Mouse (Mus musculus) midbrain, embryonic 10.5 days (tissue): ENCODE measurements around the gene Gm28042. TPM values are rescaled to one million over a fixed set of nuclear protein-coding genes. Genes with fewer than 3 reads are reported as not detected.

Experiments
- DNase-seq: peaks from one replicate; pipeline ENCODE4 v3.0.0-alpha.2; 2017; ENCODE audit warnings: low spot score
- H3K27ac ChIP-seq: fragments of 300-500 bp; sonication (generic); replicated peaks from 2 replicates; pipeline ENCODE4 v1.5.1; 2016; ENCODE audit warnings: mild to moderate bottlenecking
- H3K27me3 ChIP-seq: fragments of 300-500 bp; sonication (generic); 2 replicates; pipeline ENCODE4 v1.6.1; 2016; ENCODE audit warnings: low read depth, mild to moderate bottlenecking; ENCODE audit not compliant: poor library complexity, severe bottlenecking
- H3K36me3 ChIP-seq: fragments of 300-500 bp; sonication (generic); 2 replicates; pipeline ENCODE4 v1.6.1; 2016; ENCODE audit warnings: mild to moderate bottlenecking, moderate library complexity
- H3K4me1 ChIP-seq: fragments of 300-500 bp; sonication (generic); 2 replicates; pipeline ENCODE4 v1.6.1; 2016
- H3K4me3 ChIP-seq: fragments of 300-500 bp; sonication (generic); 2 replicates; pipeline ENCODE4 v1.5.1; 2016; ENCODE audit warnings: mild to moderate bottlenecking, moderate library complexity
- H3K9me3 ChIP-seq: fragments of 300-500 bp; sonication (generic); replicated peaks from 2 replicates; pipeline ENCODE4 v1.6.1; 2016; ENCODE audit warnings: mild to moderate bottlenecking
- WGBS: fragments of 180-500 bp; shearing (Covaris S2); methylation state at CpG from one replicate; pipeline ENCODE4 v1.1.7; 2016; 5-methylcytosine and 5-hydroxymethylcytosine counted together
- polyA plus RNA-seq: library from polyadenylated mRNA; unstranded; fragments of >200 nt; fragmentation: Nextera tagmentation; extraction: Ambion mirVana; gene quantifications from 2 replicates; pipeline ENCODE4 v1.2.1, GENCODE M21; 2016

The Gm28042 gene
- polyA plus RNA-seq = 5.2 and 6.8 TPM in 2 replicates

DNA sequence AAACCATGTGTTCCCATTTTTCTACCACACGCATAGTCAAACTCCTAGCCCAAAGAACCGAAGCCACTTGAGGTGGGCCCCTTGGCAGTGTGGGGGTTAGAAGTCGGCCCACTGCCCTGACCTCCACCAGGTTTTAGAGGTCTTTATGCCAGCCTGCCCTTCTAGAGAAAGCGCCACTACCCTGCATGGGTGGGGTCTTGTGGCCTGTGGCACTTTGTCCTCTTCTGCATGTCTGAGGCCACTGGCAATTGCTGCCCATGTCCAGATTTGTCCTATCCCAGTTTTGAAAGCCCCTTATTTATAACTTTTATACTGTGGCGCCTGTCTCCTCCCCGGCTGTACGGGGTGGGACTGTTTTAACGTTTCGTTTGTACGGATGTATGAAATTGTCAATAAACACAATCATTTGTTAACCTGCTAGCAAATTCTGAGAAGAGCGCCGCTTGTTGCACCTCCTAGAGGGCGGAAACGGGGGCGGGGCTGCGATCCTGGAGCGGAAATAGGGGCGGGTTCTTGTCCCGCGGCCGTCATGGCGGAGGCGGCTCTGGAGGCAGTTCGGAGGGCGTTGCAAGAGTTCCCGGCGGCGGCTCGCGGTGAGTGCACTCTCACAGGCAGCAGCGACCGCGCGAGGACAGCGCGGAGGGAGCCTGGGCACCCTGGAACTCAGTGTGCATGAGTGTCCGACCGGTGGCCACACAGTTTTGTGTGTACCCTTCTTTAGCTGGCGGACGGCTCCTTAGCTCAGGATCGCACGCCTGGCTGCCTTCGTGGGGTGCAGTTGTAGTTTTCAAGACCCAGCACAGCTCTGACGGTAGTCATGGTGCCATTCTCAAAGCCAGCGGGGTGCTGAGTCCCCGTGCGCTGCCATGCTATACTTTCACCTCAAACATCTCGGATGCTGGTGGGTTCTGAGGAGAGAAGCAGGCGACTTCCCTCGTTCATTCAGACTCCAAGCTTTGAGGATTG lies at the start of gene Gm28042, which contains the start of gene Jmjd7:
TSS of gene Gm28042 (plus strand) at position 510 of the 966 bp plus-strand sequence.
TSS of gene Jmjd7 (plus strand) at position 500 of the 966 bp plus-strand sequence.
- Histone ChIP-seq H3K27ac (peak within 1 kb of the TSS; percentile 93), H3K9me3 (no peaks in the 10 kb centered on the region), H3K27me3 (no peaks in the 10 kb centered on the region), H3K36me3 (peaks cover 69% of the 10 kb centered on the region), H3K4me1 (peaks cover 16% of the 10 kb centered on the region), H3K4me3 (peak within 1 kb of the TSS; percentile 85)
- WGBS = 6% methylated on average over 50 of the region's 50 CpGs
- DNase-seq = peak; percentile 89

DNA sequence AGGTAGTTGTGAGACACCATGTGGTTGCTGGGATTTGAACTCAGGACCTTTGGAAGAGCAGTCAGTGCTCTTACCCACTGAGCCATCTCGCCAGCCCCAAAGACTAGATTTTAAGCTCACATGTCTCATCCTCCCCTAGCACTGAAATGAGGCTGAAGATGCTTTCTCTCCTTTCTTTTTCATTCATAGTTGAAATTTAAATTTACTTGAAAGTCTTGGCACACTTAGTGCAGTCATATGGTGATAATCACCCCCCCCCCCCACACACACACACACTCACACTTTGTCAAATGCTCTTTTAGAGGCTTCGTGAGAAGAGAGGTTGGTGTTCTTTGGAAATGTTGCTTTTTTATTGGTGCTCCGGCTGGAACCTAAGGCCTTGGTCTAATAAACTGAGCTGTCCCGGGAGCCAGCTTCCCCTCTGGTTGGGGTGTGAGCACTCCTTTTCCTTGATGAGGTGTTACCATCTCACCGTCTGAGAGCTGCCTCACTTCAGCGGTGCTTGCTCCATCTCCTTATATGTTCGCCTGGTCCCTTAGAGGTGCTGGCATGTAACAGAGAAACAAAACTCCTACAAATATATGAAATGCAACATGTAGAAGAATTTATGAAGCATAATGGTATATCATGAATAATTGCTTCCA lies 46.8 kb upstream of the Gm28042 start:
- WGBS = 90% methylated on average over 7 of the region's 7 CpGs
- Histone ChIP-seq H3K4me3 (no peak overlapping the region), H3K27me3 (no peaks in the 10 kb centered on the region), H3K27ac (no peak overlapping the region), H3K36me3 (peaks cover 10% of the 10 kb centered on the region), H3K9me3 (no peaks in the 10 kb centered on the region), H3K4me1 (peaks cover 22% of the 10 kb centered on the region)
- DNase-seq = no peak

DNA sequence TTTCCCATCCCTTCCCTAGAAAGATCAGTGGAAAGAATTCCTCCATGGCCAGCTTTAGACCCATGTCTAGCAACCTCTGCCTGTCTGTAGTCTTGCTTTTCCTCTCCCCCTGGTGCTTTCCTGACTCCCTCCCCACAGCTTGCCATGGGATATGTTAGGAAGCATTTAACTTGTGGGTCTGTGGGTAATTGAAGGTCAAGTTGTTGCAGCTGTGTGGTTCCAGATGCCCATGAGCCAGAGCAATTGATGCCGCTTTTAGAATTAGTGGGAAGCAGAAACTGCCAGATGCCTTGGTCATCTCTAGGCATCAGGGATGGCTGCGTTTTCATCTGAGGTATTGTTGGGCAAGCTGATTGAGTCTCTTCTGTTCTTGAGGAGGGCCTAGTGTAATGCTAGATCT lies 45.7 kb upstream of the Gm28042 start:
- Histone ChIP-seq H3K36me3 (peaks cover 10% of the 10 kb centered on the region), H3K27ac (no peak overlapping the region), H3K4me1 (peaks cover 30% of the 10 kb centered on the region), H3K9me3 (no peaks in the 10 kb centered on the region), H3K4me3 (no peak overlapping the region), H3K27me3 (no peaks in the 10 kb centered on the region)
- WGBS = 79% methylated on average over 2 of the region's 2 CpGs
- no peak for DNase-seq

GRCm38 (mm10) chr2:119985871-119986270 lies 41.4 kb upstream of the Gm28042 start:
- Histone ChIP-seq H3K9me3 (no peaks in the 10 kb centered on the region), H3K4me3 (no peak overlapping the region), H3K4me1 (peaks cover 7% of the 10 kb centered on the region), H3K27me3 (no peaks in the 10 kb centered on the region), H3K36me3 (peaks cover 10% of the 10 kb centered on the region), H3K27ac (no peak overlapping the region)
- WGBS = 80% methylated on average over 8 of the region's 8 CpGs
- no peak for DNase-seq

DNA sequence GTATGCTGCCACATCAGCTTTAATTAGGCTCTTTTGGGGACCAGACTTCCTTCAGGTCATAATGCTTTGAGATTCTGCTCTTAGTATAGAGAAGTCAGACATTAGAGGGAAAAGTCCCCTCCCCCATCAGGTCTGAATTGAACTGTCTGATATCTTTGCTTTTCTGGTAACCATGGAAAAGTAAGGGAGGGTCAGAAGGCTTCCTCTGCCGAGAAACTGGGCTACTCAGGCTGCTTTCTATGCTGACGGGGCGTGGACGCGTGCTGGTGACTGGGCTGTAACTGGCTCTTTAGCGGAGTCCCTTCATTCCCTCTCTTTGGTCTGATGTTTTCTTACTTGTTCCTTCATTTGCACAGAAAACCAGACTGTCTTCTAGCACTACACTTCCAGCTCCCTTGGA lies 40.9 kb upstream of the Gm28042 start:
- Histone ChIP-seq H3K36me3 (peaks cover 10% of the 10 kb centered on the region), H3K4me1 (peaks cover 7% of the 10 kb centered on the region), H3K27me3 (no peaks in the 10 kb centered on the region), H3K4me3 (no peak overlapping the region), H3K9me3 (no peaks in the 10 kb centered on the region), H3K27ac (no peak overlapping the region)
- WGBS = 77% methylated on average over 6 of the region's 6 CpGs
- DNase-seq = no peak

DNA sequence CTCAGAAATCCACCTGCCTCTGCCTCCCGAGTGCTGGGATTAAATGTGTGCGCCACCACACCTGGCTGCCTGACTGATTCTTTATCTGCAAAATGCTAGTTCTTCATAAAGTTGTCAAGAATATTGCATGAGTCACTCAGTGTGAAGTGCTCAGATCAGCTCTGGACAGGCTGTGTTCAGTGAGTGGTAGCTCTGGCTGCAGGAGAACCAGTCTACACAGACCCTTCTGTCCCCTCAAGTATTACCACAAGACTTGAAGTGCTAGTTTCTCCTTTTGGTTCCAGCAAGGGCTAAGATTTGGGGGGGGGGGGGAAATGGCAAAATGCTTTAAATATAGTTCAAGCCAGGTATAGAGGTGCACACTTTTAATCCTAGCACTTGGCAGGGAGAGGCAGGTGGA lies 39.9 kb upstream of the Gm28042 start:
- Histone ChIP-seq H3K27me3 (no peaks in the 10 kb centered on the region), H3K9me3 (no peaks in the 10 kb centered on the region), H3K27ac (no peak overlapping the region), H3K36me3 (0 out of 2 replicates have a peak, but pooled peaks cover under 1% of the 10 kb centered on the region), H3K4me3 (no peak overlapping the region), H3K4me1 (peaks cover 7% of the 10 kb centered on the region)
- 97% methylated on average over 2 of the region's 2 CpGs for WGBS
- no peak for DNase-seq

DNA sequence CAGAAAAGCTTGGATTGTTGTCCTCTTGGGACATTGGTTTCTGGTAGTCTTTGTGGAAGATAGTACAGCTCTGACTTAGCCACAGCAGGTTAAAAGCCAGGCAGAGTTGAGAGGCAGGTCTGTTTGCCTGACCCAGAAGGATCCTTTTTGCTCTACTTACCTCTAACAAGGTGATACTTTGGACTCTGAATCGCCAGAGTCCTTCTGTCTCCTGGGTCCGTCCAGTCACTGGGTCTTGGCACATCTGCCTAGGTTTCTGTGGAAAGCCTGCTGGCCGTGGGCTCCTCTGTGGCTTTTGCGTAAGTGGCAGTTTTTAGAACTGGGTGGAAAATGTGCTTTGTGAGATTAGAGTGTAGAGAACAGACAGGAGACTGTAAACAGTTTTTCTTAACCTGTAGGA lies 38.3 kb upstream of the Gm28042 start:
- Histone ChIP-seq H3K27me3 (no peaks in the 10 kb centered on the region), H3K9me3 (no peaks in the 10 kb centered on the region), H3K4me1 (peaks cover 7% of the 10 kb centered on the region), H3K4me3 (no peak overlapping the region), H3K27ac (no peak overlapping the region), H3K36me3 (no peaks in the 10 kb centered on the region)
- WGBS = 95% methylated on average over 4 of the region's 4 CpGs
- DNase-seq = no peak

- DNase-seq = no peak
- H3K4me1 ChIP-seq = peaks cover 7% of the 10 kb centered on the region
- no peaks in the 10 kb centered on the region for H3K27me3 ChIP-seq
- H3K9me3 ChIP-seq = no peaks in the 10 kb centered on the region
- H3K36me3 ChIP-seq = no peaks in the 10 kb centered on the region
- no peak overlapping the region for H3K4me3 ChIP-seq
- H3K27ac ChIP-seq = no peak overlapping the region
- WGBS = 86% methylated on average over 6 of the region's 6 CpGs
Measured at GRCm38 (mm10) chr2:119990881-119991280, 36.4 kb upstream of the Gm28042 start.

DNA sequence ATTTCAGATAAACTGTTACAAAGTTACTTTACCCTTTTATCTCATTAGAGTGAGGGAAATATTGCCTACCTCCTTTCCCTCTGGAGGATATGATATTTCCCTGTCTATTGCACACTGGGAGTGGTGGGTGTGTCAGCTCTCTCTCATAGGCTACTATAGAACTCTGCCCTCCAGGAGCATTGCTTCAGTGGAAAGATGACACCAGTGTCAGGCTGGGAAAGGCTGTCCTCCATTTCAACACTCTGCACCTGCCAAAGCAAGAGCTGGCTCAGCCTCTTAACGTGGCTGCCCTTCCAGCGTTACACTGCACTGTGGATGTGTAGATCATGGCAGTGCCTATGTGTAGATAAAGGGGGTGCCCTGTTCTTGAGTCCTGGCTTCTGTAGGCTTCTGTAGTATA lies 34.9 kb upstream of the Gm28042 start:
- no peaks in the 10 kb centered on the region for H3K9me3 ChIP-seq
- no peaks in the 10 kb centered on the region for H3K36me3 ChIP-seq
- H3K27ac ChIP-seq = no peak overlapping the region
- H3K4me1 ChIP-seq = 0 out of 2 replicates have a peak, but pooled peaks cover under 1% of the 10 kb centered on the region
- H3K4me3 ChIP-seq = no peak overlapping the region
- no peak for DNase-seq
- no peaks in the 10 kb centered on the region for H3K27me3 ChIP-seq
- WGBS = 88% methylated on average over 2 of the region's 2 CpGs

DNA sequence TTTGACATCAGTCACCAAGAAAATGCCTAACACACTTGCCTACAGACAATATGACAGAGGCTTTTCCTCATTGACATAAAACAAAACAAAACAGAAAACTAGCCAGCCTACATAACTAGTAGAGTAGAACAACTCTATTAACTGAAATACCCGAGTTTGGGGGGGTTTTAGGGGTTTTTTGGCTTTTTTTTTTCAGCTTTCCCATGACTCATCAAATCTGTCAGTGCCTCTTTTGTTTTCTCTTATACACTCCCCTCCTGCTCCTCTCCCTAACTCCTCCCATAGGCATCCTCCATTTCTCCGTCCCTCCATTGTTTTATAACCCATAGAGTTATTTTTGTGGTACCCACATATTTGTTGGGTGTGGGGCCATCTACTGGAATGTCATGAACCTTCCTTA lies 33.8 kb upstream of the Gm28042 start:
- Histone ChIP-seq H3K9me3 (no peaks in the 10 kb centered on the region), H3K27me3 (no peaks in the 10 kb centered on the region), H3K4me1 (0 out of 2 replicates have a peak, but pooled peaks cover 2% of the 10 kb centered on the region), H3K27ac (no peak overlapping the region), H3K4me3 (no peak overlapping the region), H3K36me3 (no peaks in the 10 kb centered on the region)
- DNase-seq = no peak
- WGBS = 64% methylated on average over 2 of the region's 2 CpGs

DNA sequence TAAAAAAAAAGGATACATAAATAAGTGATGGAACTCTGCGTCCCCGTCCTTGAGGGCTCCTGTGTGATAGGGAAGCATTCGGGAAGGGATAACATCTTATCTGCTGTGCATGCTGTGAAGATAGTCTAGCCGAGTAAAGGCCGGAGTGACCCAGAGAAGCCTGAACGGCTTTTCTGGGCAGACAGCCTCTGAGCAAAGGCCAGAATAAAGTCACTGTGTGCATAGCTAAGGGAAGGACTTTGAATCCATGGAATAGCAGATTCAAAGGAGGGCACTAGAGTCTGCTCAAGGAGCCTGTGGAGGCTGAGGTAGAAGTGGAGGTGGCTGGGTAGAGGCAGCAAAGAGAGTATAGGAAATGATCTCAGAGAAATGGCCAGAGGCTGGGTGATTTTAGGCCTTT lies 32.5 kb upstream of the Gm28042 start:
- no peak overlapping the region for H3K4me3 ChIP-seq
- H3K36me3 ChIP-seq = peaks cover 3% of the 10 kb centered on the region; the same call in 1 of the 2 replicates
- 92% methylated on average over 6 of the region's 6 CpGs for WGBS
- H3K27me3 ChIP-seq = no peaks in the 10 kb centered on the region
- H3K4me1 ChIP-seq = 0 out of 2 replicates have a peak, but pooled peaks cover 2% of the 10 kb centered on the region
- H3K9me3 ChIP-seq = no peaks in the 10 kb centered on the region
- H3K27ac ChIP-seq = no peak overlapping the region
- DNase-seq = no peak

DNA sequence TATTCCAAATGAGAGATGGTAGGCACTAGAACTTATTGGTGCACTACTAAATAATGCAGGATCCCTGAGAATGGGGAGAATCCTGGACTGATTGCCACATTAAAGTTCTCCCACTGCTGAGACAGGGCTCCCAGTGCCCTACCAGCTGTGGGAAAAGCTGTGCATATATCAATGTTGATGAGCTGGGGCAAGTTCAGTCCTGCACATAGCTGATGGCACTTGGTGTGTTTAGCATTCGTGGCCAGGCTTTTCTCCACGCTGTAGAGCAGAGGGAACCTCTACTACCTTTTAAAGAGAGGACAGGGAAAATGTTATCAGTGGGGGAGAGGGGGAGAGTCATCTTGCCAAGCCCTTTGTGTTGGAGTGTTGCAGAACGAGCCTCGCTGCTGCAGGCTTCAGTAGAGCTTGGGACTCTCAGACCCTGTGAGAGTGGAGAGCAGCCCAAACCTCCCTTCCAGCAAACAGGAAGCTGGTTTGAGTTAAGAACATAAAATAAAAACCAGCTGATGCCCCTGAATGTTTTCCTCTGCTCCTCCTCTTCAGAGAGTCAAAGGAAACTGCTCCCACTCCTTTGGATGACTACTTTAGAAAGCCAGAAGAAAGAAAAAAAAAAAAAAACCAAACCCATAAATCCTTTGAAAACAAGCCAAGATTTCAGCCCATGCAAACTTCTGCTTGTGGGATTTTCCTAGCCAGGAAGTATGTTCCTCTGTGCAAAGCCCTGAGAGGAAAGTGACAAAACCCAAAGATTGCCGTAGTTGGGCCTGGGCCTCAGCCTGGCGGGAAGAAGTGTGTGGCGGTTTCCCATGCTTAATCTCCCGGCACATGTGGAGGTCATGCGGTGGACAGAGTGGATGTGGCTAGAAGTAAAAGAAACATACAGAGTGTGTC lies 31.7 kb upstream of the Gm28042 start:
- 69% methylated on average over 9 of the region's 9 CpGs for WGBS
- Histone ChIP-seq H3K9me3 (no peaks in the 10 kb centered on the region), H3K4me1 (0 out of 2 replicates have a peak, but pooled peaks cover 2% of the 10 kb centered on the region), H3K27me3 (no peaks in the 10 kb centered on the region), H3K36me3 (peaks cover 5% of the 10 kb centered on the region; the same call in 1 of the 2 replicates), H3K4me3 (no peak overlapping the region), H3K27ac (0 out of 2 replicates have a peak overlapping the region, but pooled peaks have one; percentile 13)
- DNase-seq = no peak
